Mouse (Mus musculus): Measurements from ENCODE around the gene Map3k5.

DNA sequence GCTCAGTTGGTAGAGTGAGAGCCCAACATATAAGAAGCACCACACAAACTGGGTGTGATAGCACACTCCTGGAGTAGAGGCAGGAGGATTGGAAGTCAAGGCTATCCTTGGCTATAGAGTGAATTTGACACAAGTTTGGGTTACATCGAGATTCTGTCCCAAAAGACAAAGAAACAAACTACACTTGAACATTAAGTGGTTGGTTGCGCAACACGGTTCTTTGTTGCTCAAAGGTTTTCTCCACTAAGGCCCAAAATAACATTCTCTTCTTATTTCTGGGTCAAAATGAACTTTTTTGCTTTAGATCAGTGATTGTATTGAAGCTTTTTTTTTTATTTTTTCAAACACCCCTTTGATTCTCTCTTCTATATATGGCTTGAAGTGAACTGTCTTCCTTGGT is 75.7 kb downstream of the Map3k5 start:
- TF ChIP-seq MAFK (IDR thresholded peaks at IDR 0.05; ENCODE audit: borderline replicate concordance, low read depth, low read length) (no peak), CTCF (IDR thresholded peaks at IDR 0.05 in 2 of 3, conservative IDR thresholded peaks at IDR 0.05 in 1 of 3; ENCODE audit: control insufficient read depth in 1 of 3, insufficient read depth in 1 of 3, low read depth in 2 of 3, low read length in 3 of 3, poor library complexity in 1 of 3, severe bottlenecking in 1 of 3) (no peak), POLR2A (IDR thresholded peaks at IDR 0.05; ENCODE audit: control insufficient read depth in 1 of 2, insufficient read depth in 1 of 2, low read depth in 1 of 2, low read length in 2 of 2, poor library complexity in 1 of 2) (no peak), HCFC1 (IDR thresholded peaks at IDR 0.05; ENCODE audit: low read depth, low read length) (no peak), E2F4 (IDR thresholded peaks at IDR 0.05; ENCODE audit: borderline replicate concordance, low read depth, low read length) (no peak), MYC (IDR thresholded peaks at IDR 0.05; ENCODE audit: low read depth, low read length) (no peak), EP300 (IDR thresholded peaks at IDR 0.05; ENCODE audit: low read depth in 1 of 2, low read length in 2 of 2) (no peak), NRF1 (IDR thresholded peaks at IDR 0.05; ENCODE audit: insufficient read depth, low read depth, low read length, poor library complexity, severe bottlenecking) (no peak), GATA1 (IDR thresholded peaks at IDR 0.05; ENCODE audit: low read depth, low read length) (no peak), ZC3H11A (IDR thresholded peaks at IDR 0.05; ENCODE audit: low read depth, low read length) (no peak), GABPA (IDR thresholded peaks at IDR 0.05; ENCODE audit: low read depth, low read length) (no peak)
